Mouse (Mus musculus) kidney, adult 2 months (tissue): ENCODE measurements at regions not wholly inside any gene's neighbourhood (a gene's known extent, or its start where the extent isn't known, plus 50 kb on each side); places are given as distances from the start of the nearest gene placed in this dataset.
A peak's percentile ranks its signal among the peaks of the same experiment; 100 is the strongest.
"Not testable (repeated sequence)": the region's sequence is repeated elsewhere in the genome, so short reads cannot be mapped to it uniquely, and the experiment has no call there.

Source experiments
- DNase-seq: peaks from one replicate; pipeline ENCODE4 v3.0.0; 2021
- H3K27ac ChIP-seq: fragments of 200-500 bp; 2 replicates; pipeline ENCODE4 v1.5.1; 2012; ENCODE audit warnings: low read depth, low read length, control low read depth, inconsistent platforms; ENCODE audit not compliant: insufficient read depth
- H3K27me3 ChIP-seq: fragments of 200-500 bp; replicated peaks from 2 replicates; pipeline ENCODE4 v1.6.1; 2012; ENCODE audit warnings: mild to moderate bottlenecking, moderate library complexity, low read length, inconsistent platforms; ENCODE audit not compliant: control insufficient read depth, insufficient read depth
- H3K36me3 ChIP-seq: fragments of 200-500 bp; 2 replicates; pipeline ENCODE4 v1.6.1; 2012; ENCODE audit warnings: mild to moderate bottlenecking, moderate library complexity, low read length, inconsistent platforms; ENCODE audit not compliant: control insufficient read depth, insufficient read depth
- H3K4me1 ChIP-seq: fragments of 200-500 bp; 2 replicates; pipeline ENCODE4 v1.6.1; 2011; ENCODE audit warnings: low read length; ENCODE audit not compliant: control insufficient read depth, insufficient read depth
- H3K4me3 ChIP-seq: fragments of 200-500 bp; 2 replicates; pipeline ENCODE4 v1.5.1; 2011; ENCODE audit warnings: mild to moderate bottlenecking, low read depth, low read length, control low read depth; ENCODE audit not compliant: insufficient read depth
- CTCF ChIP-seq: fragments of 200-500 bp; conservative IDR thresholded peaks from 2 replicates; pipeline ENCODE4 v1.5.1; 2011; ENCODE audit warnings: low read depth, mild to moderate bottlenecking, control low read depth, low read length, moderate library complexity, mixed read lengths; ENCODE audit not compliant: insufficient read depth, insufficient read length
- POLR2A ChIP-seq: fragments of 200-500 bp; IDR thresholded peaks from one replicate; pipeline ENCODE4 v1.6.1; 2011; ENCODE audit warnings: low read depth, low read length, control low read depth
- WGBS: fragments of 180-500 bp; shearing (Covaris S2); methylation state at CpG from one replicate; pipeline ENCODE4 v1.1.7; 2018; 5-methylcytosine and 5-hydroxymethylcytosine counted together

DNA sequence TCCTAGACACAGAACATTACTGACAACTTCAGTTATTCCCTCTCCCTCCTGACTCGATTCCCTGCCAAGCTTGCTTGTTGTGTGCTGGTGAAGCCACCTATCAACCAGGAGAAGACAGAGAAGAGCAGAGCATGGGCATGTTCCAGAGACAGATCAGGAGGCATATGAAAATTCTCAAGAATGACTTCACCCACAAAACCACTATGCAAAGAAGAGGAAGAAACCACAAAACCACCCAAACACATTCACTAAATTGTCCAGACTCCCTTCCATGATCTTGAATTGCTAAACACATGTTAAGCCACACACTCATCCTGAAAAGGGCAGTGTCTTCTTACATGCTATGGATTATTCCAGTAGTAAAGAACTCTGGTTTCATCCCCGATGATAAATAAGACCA, 284.8 kb upstream of the Tex13c3 start:
- TF ChIP-seq CTCF (no peak), POLR2A (no peak)
- H3K27ac ChIP-seq, result no peak overlapping the region
- DNase-seq, result no peak
- no peaks in the 10 kb centered on the region for H3K4me1 ChIP-seq
- no peaks in the 10 kb centered on the region for H3K36me3 ChIP-seq
- H3K4me3 ChIP-seq, result no peak overlapping the region
- 88% methylated on average over 2 of the region's 2 CpGs for WGBS
- no peaks in the 10 kb centered on the region for H3K27me3 ChIP-seq

- H3K4me3 ChIP-seq, H3K4me1 ChIP-seq, H3K36me3 ChIP-seq, H3K27me3 ChIP-seq, H3K27ac ChIP-seq: not testable (repeated sequence)
- WGBS, result 48% methylated on average over 2 of the region's 2 CpGs
- peak; percentile 51 for DNase-seq
Observed at GRCm38 (mm10) chrX:19751491-19751890, 270.4 kb upstream of the Tex13c3 start.

GRCm38 (mm10) chrX:19708971-19709370, 227.9 kb upstream of the Tex13c3 start:
- H3K27me3 ChIP-seq, H3K36me3 ChIP-seq, H3K4me1 ChIP-seq, H3K4me3 ChIP-seq: not testable (repeated sequence)
- 42% methylated on average over 1 of the region's 1 CpGs for WGBS
- H3K27ac ChIP-seq, result 0 out of 2 replicates have a peak overlapping the region, but pooled peaks have one; percentile 30
- DNase-seq, result peak; percentile 83

- Histone ChIP-seq H3K36me3 (no peaks in the 10 kb centered on the region), H3K27me3 (no peaks in the 10 kb centered on the region), H3K4me1 (no peaks in the 10 kb centered on the region), H3K4me3 (no peak overlapping the region), H3K27ac (peak overlapping the region; percentile 89)
- DNase-seq, result peak; percentile 80
- TF ChIP-seq POLR2A (no peak), CTCF (no peak)
- 37% methylated on average over 3 of the region's 3 CpGs for WGBS
Observed at GRCm38 (mm10) chrX:19702548-19702947, 221.4 kb upstream of the Tex13c3 start.

- no peak for TF ChIP-seq CTCF
- TF ChIP-seq POLR2A, result no peak
- DNase-seq, result no peak
- Histone ChIP-seq H3K4me1 (no peaks in the 10 kb centered on the region), H3K4me3 (no peak overlapping the region), H3K36me3 (no peaks in the 10 kb centered on the region), H3K27ac (no peak overlapping the region), H3K27me3 (no peaks in the 10 kb centered on the region)
- 62% methylated on average over 2 of the region's 2 CpGs for WGBS
Observed at GRCm38 (mm10) chrX:19700284-19700683, 219.2 kb upstream of the Tex13c3 start.

DNA sequence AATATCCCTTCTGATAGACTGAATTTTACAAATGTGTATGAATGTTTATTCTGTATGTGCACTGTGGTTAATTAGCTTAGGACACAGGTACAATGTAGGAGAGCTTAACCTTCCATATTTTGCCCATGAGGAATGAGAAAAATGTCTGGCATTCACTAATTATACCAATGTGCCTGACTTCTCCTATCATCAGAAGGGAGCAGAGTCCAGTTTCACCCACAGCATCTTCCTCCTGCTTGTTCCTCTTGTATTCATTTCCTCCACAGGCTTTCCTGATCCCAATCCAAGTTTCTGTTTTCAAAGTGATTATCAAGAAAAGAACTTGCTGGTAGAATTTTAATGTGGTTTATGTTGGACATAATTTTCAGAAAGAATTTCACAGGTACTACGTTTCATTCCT, 206.4 kb upstream of the Tex13c3 start:
- no peaks in the 10 kb centered on the region for H3K4me1 ChIP-seq

More for the DNA sequence above, 206.4 kb upstream of the Tex13c3 start:
- peak; percentile 21 for DNase-seq
- WGBS, result 37% methylated on average over 1 of the region's 1 CpGs
- Histone ChIP-seq H3K27ac (no peak overlapping the region), H3K4me3 (no peak overlapping the region), H3K27me3 (no peaks in the 10 kb centered on the region), H3K36me3 (no peaks in the 10 kb centered on the region)
- TF ChIP-seq CTCF, result no peak
- no peak for TF ChIP-seq POLR2A
